8 mouse cellular contexts compared by ENCODE assay signal in the genomic region with DNA sequence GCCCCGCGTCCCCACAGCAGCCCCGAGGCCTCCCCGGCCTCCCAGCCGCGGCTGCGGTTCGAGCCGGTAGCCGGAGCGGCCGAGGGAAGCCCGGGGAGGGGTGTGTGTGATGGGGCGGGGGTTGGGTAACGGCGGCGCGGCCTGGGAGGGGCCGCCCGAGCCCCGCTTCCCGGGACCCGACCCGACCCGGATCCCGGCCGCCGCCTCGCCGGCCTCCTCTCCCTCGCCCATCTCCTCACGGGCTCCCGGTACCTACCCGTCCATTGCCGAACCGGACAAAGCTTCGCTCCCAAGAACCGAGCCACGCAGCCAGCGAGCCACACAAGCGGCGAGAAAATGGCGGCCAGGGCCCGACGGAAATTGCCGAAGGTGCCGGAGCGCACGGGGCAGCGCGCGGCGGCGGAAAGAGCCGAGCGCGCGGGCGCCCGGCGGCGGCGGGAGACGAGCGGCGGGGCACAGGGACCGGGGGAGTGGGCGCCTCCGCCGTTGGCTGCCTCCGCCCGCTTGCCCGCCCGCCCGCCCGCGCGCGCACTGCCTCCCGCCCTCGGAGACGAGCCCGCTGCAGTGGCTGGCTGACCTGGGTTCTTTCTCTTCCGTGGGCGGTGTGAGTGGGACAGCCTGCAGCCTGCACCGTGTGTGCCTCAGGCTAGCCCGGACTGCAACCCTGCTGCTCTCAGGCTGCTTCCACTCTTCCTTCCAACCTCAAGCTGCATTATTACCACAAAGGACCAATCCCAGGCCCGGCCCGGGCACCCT. TPM values are rescaled to one million over a fixed set of nuclear protein-coding genes. Genes with fewer than 3 reads are reported as not detected.
A peak's percentile ranks its signal among the peaks of the same experiment; 100 is the strongest.
DNase-seq lines count a peak whose midpoint lies in the region; ATAC-seq and TF ChIP-seq lines count a peak whose summit lies in the region.

No protein-coding gene starts in this region.

- no peak for TF ChIP-seq CTCF in bone marrow, adult 2 months (IDR thresholded peaks at IDR 0.05; ENCODE audit: control insufficient read depth, insufficient read depth, low read length)

- peaks cover 11% of the 10 kb centered on the region; the same call in 1 of the 2 replicates for H3K36me3 ChIP-seq in embryonic facial prominence, embryonic 14.5 days (ENCODE audit: control insufficient read depth, insufficient read depth, low read length)
- peaks cover 11% of the 10 kb centered on the region for H3K36me3 ChIP-seq in limb, embryonic 13.5 days
- no peaks in the 10 kb centered on the region for H3K36me3 ChIP-seq in midbrain, embryonic 15.5 days (replicated peaks)

- no peaks in the 10 kb centered on the region for H3K27me3 ChIP-seq in embryonic facial prominence, embryonic 14.5 days (replicated peaks; ENCODE audit: control insufficient read depth, insufficient read depth, low read length)
- no peaks in the 10 kb centered on the region for H3K27me3 ChIP-seq in limb, embryonic 13.5 days
- H3K27me3 ChIP-seq in midbrain, embryonic 15.5 days (replicated peaks) = no peaks in the 10 kb centered on the region

- H3K9me3 ChIP-seq in embryonic facial prominence, embryonic 14.5 days (ENCODE audit: control insufficient read depth, low read length) = no peaks in the 10 kb centered on the region
- no peaks in the 10 kb centered on the region for H3K9me3 ChIP-seq in limb, embryonic 13.5 days
- no peaks in the 10 kb centered on the region for H3K9me3 ChIP-seq in midbrain, embryonic 15.5 days

- peak overlapping the region; percentile 100 for H3K9ac ChIP-seq in embryonic facial prominence, embryonic 14.5 days (ENCODE audit: low read depth, low read length)
- peak overlapping the region; percentile 98 for H3K9ac ChIP-seq in limb, embryonic 13.5 days
- H3K9ac ChIP-seq in midbrain, embryonic 15.5 days = peak overlapping the region; percentile 99

- peak overlapping the region; percentile 97 for H3K4me3 ChIP-seq in bone marrow, adult 2 months (replicated peaks; ENCODE audit: control insufficient read depth, low read depth, low read length)
- peak overlapping the region; percentile 93 for H3K4me3 ChIP-seq in embryonic facial prominence, embryonic 14.5 days (ENCODE audit: low read depth, low read length)
- peak overlapping the region; percentile 73 for H3K4me3 ChIP-seq in limb, embryonic 13.5 days
- peak overlapping the region; percentile 80 for H3K4me3 ChIP-seq in midbrain, embryonic 15.5 days

- ATAC-seq in embryonic facial prominence, embryonic 14.5 days (ENCODE audit: low read depth) = peak; percentile 95
- peak; percentile 93 for ATAC-seq in limb, embryonic 13.5 days (ENCODE audit: low FRiP score, low read depth)
- peak; percentile 96 for ATAC-seq in midbrain, embryonic 15.5 days (replicated peaks)

- peak overlapping the region; percentile 97 for H3K27ac ChIP-seq in bone marrow, adult 2 months (ENCODE audit: control insufficient read depth, insufficient read depth, low read depth, low read length, poor library complexity)
- peak overlapping the region; percentile 98 for H3K27ac ChIP-seq in embryonic facial prominence, embryonic 14.5 days (replicated peaks; ENCODE audit: low read depth, low read length)
- H3K27ac ChIP-seq in limb, embryonic 13.5 days = peak overlapping the region; percentile 98
- H3K27ac ChIP-seq in midbrain, embryonic 15.5 days = peak overlapping the region; percentile 99

- WGBS in bone marrow, adult 2 months = under 1% methylated on average over 71 of the region's 89 CpGs
- 1% methylated on average over 39 of the region's 89 CpGs for WGBS in embryonic facial prominence, embryonic 14.5 days
- WGBS in limb, embryonic 13.5 days = under 1% methylated on average over 61 of the region's 89 CpGs
- WGBS in midbrain, embryonic 15.5 days = under 1% methylated on average over 82 of the region's 89 CpGs

- peak; percentile 57 for DNase-seq in 416B (ENCODE audit: low read depth)
- peak; percentile 93 for DNase-seq in embryonic facial prominence, embryonic 14.5 days (ENCODE audit: low spot score)
- peak; percentile 76 for DNase-seq in heart, adult 8-10 months (ENCODE audit: low spot score)
- peak; percentile 76 to 85 for DNase-seq in kidney, adult 8-10 months
- peak; percentile 73 to 87 for DNase-seq in spleen, adult 18-20 months

- H3K4me2 ChIP-seq in embryonic facial prominence, embryonic 14.5 days (ENCODE audit: low read depth, low read length) = peak overlapping the region; percentile 65
- H3K4me2 ChIP-seq in limb, embryonic 13.5 days (replicated peaks) = peak overlapping the region; percentile 75
- H3K4me2 ChIP-seq in midbrain, embryonic 15.5 days = peak overlapping the region; percentile 67

- peak; percentile 60; the same call in 1 of the 2 replicates for TF ChIP-seq POLR2A in bone marrow, adult 2 months (IDR thresholded peaks at IDR 0.05; ENCODE audit: borderline replicate concordance, control insufficient read depth, low read depth, low read length)

- peaks cover 3% of the 10 kb centered on the region; the same call in 1 of the 2 replicates for H3K4me1 ChIP-seq in bone marrow, adult 2 months (ENCODE audit: control insufficient read depth, insufficient read depth, low read length)
- H3K4me1 ChIP-seq in embryonic facial prominence, embryonic 14.5 days (ENCODE audit: control insufficient read depth, insufficient read depth, low read length) = peaks cover 23% of the 10 kb centered on the region
- H3K4me1 ChIP-seq in limb, embryonic 13.5 days = peaks cover 44% of the 10 kb centered on the region
- H3K4me1 ChIP-seq in midbrain, embryonic 15.5 days = peaks cover 20% of the 10 kb centered on the region

RNA-seq across cellular contexts. Expression of gene Ptbp2, which starts 1.1 kb away (rescaled TPM):
- 11.4 and 12.5 TPM in 2 replicates for polyA plus RNA-seq in bone marrow, adult 2 months (2011; ENCODE audit: insufficient read depth, insufficient read length, low replicate concordance, missing spikeins)
- 61.8 and 77.1 TPM in 2 replicates for polyA plus RNA-seq in embryonic facial prominence, embryonic 14.5 days (2014; fragmentation: Nextera tagmentation; extraction: Ambion mirVana)
- 10 to 100 TPM; 12.8 to 23.1 (median 19.4) TPM for total RNA-seq in heart, adult 8-10 months (2022)
- 95.0 and 95.4 TPM in 2 replicates for polyA plus RNA-seq in limb, embryonic 13.5 days (2015; fragmentation: Nextera tagmentation; extraction: Ambion mirVana)
- 246 and 247 TPM in 2 replicates for polyA plus RNA-seq in midbrain, embryonic 15.5 days (2015; fragmentation: Nextera tagmentation; extraction: Ambion mirVana)

Comparison
In these comparisons a context has a peak if more than half of its experiments do, and no peak if none do; other contexts are left out.
1. Peak in every context shown above with its lines: DNase-seq, ATAC-seq, H3K4me3 ChIP-seq and H3K27ac ChIP-seq.